Mouse (Mus musculus): ENCODE results near the gene Ramp2. TPM values are rescaled to one million over a fixed set of nuclear protein-coding genes. Genes with fewer than 3 reads are reported as not detected.

Gene Ramp2
- polyA plus RNA-seq, 1 experiment from 2014 or later: 196 TPM

DNA sequence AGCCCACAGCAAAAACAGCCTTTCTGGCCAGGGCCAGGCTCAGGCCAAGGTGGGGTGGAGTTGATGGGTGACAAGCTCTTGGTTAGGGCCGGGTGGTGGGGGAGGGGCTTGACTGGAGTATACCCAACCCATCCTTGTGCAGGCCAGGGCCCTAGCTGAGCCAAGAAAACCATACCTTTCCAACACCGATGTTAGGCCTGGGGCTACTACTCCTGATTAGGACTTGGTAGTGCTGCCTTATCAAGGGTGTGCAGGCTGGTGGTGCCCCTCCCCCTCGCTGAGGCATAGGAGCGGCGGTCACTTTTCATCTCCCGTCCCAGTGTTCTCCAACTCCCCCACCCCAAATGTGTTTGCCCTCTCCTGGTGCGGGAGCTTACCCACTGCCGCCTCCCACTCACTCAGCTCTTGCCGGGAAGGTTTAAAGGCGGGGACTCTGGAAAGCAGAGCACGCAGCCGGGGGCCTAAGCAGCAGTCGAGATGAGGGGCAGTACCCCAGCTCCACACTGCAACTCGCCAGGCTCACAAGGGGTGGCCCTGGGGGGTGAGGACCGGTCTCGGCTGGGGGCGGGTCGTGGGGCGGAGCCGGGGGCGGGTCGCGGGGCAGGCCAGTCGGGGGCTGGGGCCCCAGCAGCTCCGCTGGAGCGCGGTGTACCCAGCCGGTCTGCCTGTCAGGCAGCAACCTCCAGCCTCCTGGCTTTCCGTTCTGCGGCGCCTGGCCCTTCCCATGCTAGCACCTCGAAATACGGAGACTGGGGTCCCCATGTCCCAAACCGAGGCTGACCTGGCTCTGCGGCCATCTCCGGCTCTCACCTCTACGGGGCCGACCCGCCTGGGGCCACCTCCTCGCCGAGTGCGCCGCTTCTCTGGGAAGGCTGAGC lies 14.4 kb downstream of the Ramp2 start, which contains the start of gene Wnk4:
TSS of gene Wnk4 (plus strand) at position 620 of the 878 bp plus-strand sequence.
- peaks cover 75% of the 10 kb centered on the region for H3K4me1 ChIP-seq (replicated peaks)
- H3K9ac ChIP-seq: peak within 1 kb of the TSS; percentile 73
- peak; percentile 83 for ATAC-seq (replicated peaks; ENCODE audit: insufficient number of reproducible peaks, insufficient read depth, low FRiP score, low read depth)
- H3K36me3 ChIP-seq: 0 out of 2 replicates have a peak, but pooled peaks cover 4% of the 10 kb centered on the region
- H3K9me3 ChIP-seq (replicated peaks): no peaks in the 10 kb centered on the region
- H3K27me3 ChIP-seq: peaks cover 32% of the 10 kb centered on the region
- H3K4me3 ChIP-seq: peak within 1 kb of the TSS; percentile 65
- H3K27ac ChIP-seq: peak within 1 kb of the TSS; percentile 82
- under 1% methylated on average over 40 of the region's 43 CpGs for WGBS
- H3K4me2 ChIP-seq: peak within 1 kb of the TSS; percentile 97

GRCm38 (mm10) chr11:101260826-101261380 lies 15.1 kb downstream of the Ramp2 start:
- Histone ChIP-seq H3K9ac (peak overlapping the region; percentile 73), H3K4me2 (peak overlapping the region; percentile 97), H3K27ac (peak overlapping the region; percentile 82), H3K9me3 (replicated peaks) (no peaks in the 10 kb centered on the region), H3K4me3 (peak overlapping the region; percentile 65), H3K27me3 (peaks cover 37% of the 10 kb centered on the region), H3K36me3 (0 out of 2 replicates have a peak, but pooled peaks cover 4% of the 10 kb centered on the region), H3K4me1 (replicated peaks) (peaks cover 73% of the 10 kb centered on the region)
- ATAC-seq (replicated peaks; ENCODE audit: insufficient number of reproducible peaks, insufficient read depth, low FRiP score, low read depth): no peak
- WGBS: 2% methylated on average over 30 of the region's 30 CpGs

- H3K4me1 ChIP-seq (replicated peaks): peaks cover 64% of the 10 kb centered on the region
- no peak for ATAC-seq (replicated peaks; ENCODE audit: insufficient number of reproducible peaks, insufficient read depth, low FRiP score, low read depth)
- peaks cover 46% of the 10 kb centered on the region for H3K27me3 ChIP-seq
- no peaks in the 10 kb centered on the region for H3K9me3 ChIP-seq (replicated peaks)
- peak overlapping the region; percentile 97 for H3K4me2 ChIP-seq
- peak overlapping the region; percentile 16; the same call in 1 of the 2 replicates for H3K9ac ChIP-seq
- no peak overlapping the region for H3K27ac ChIP-seq
- peak overlapping the region; percentile 36 for H3K4me3 ChIP-seq
- 0 out of 2 replicates have a peak, but pooled peaks cover 4% of the 10 kb centered on the region for H3K36me3 ChIP-seq
- 4% methylated on average over 24 of the region's 24 CpGs for WGBS
Measured at GRCm38 (mm10) chr11:101262272-101262967, 16.6 kb downstream of the Ramp2 start.

- Histone ChIP-seq H3K27me3 (peaks cover 46% of the 10 kb centered on the region), H3K9ac (no peak overlapping the region), H3K4me2 (peak overlapping the region; percentile 97)
Measured at GRCm38 (mm10) chr11:101263138-101263988, 17.5 kb downstream of the Ramp2 start.

DNA sequence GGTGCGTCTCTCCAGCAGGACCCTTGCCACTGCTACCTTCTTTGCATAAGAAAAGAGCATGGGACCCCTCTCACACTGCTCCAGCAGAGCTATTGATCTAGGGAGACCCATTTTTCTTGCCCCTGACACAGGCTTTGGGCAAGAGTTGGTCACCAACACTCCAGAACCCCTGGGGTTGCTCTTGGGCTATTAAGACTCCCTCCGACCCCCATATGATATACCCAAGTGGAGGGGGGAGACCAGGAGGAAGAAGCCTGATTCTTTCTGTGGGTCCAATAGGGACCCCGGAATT lies 18.1 kb downstream of the Ramp2 start:
- WGBS: 22% methylated on average over 3 of the region's 3 CpGs
- Histone ChIP-seq H3K9me3 (replicated peaks) (no peaks in the 10 kb centered on the region), H3K9ac (no peak overlapping the region), H3K27me3 (peaks cover 48% of the 10 kb centered on the region), H3K4me1 (replicated peaks) (peaks cover 54% of the 10 kb centered on the region), H3K4me2 (no peak overlapping the region; the same call in 1 of the 2 replicates), H3K27ac (no peak overlapping the region), H3K36me3 (no peaks in the 10 kb centered on the region), H3K4me3 (peak overlapping the region; percentile 10; the same call in 1 of the 2 replicates)
- ATAC-seq (replicated peaks; ENCODE audit: insufficient number of reproducible peaks, insufficient read depth, low FRiP score, low read depth): no peak

More at GRCm38 (mm10) chr11:101263138-101263988, 17.5 kb downstream of the Ramp2 start:
- Histone ChIP-seq H3K36me3 (no peaks in the 10 kb centered on the region), H3K4me1 (replicated peaks) (peaks cover 60% of the 10 kb centered on the region), H3K9me3 (replicated peaks) (no peaks in the 10 kb centered on the region), H3K27ac (no peak overlapping the region), H3K4me3 (peak overlapping the region; percentile 36)
- ATAC-seq (replicated peaks; ENCODE audit: insufficient number of reproducible peaks, insufficient read depth, low FRiP score, low read depth): no peak
- WGBS: 12% methylated on average over 32 of the region's 32 CpGs

GRCm38 (mm10) chr11:101264954-101265471 lies 19.2 kb downstream of the Ramp2 start:
- no peak for ATAC-seq (replicated peaks; ENCODE audit: insufficient number of reproducible peaks, insufficient read depth, low FRiP score, low read depth)
- no peaks in the 10 kb centered on the region for H3K9me3 ChIP-seq (replicated peaks)
- peaks cover 50% of the 10 kb centered on the region for H3K4me1 ChIP-seq (replicated peaks)
- 0 out of 2 replicates have a peak overlapping the region, but pooled peaks have one; percentile 15 for H3K9ac ChIP-seq
- peaks cover 50% of the 10 kb centered on the region for H3K27me3 ChIP-seq
- H3K4me2 ChIP-seq: peak overlapping the region; percentile 50
- 7% methylated on average over 31 of the region's 31 CpGs for WGBS
- H3K4me3 ChIP-seq: peak overlapping the region; percentile 26
- H3K27ac ChIP-seq: no peak overlapping the region
- H3K36me3 ChIP-seq: no peaks in the 10 kb centered on the region

GRCm38 (mm10) chr11:101265906-101266305 lies 20.1 kb downstream of the Ramp2 start:
- Histone ChIP-seq H3K27ac (no peak overlapping the region), H3K4me2 (no peak overlapping the region), H3K4me1 (replicated peaks) (peaks cover 43% of the 10 kb centered on the region), H3K27me3 (peaks cover 50% of the 10 kb centered on the region), H3K9ac (no peak overlapping the region), H3K4me3 (no peak overlapping the region), H3K9me3 (replicated peaks) (no peaks in the 10 kb centered on the region), H3K36me3 (no peaks in the 10 kb centered on the region)
- no peak for ATAC-seq (replicated peaks; ENCODE audit: insufficient number of reproducible peaks, insufficient read depth, low FRiP score, low read depth)
- WGBS: 36% methylated on average over 6 of the region's 6 CpGs

- no peak overlapping the region for H3K9ac ChIP-seq
- no peak overlapping the region for H3K27ac ChIP-seq
- H3K27me3 ChIP-seq: peaks cover 23% of the 10 kb centered on the region
- ATAC-seq (replicated peaks; ENCODE audit: insufficient number of reproducible peaks, insufficient read depth, low FRiP score, low read depth): no peak
- H3K4me2 ChIP-seq: no peak overlapping the region
- peaks cover 14% of the 10 kb centered on the region for H3K4me1 ChIP-seq (replicated peaks)
- no peak overlapping the region for H3K4me3 ChIP-seq
- WGBS: 14% methylated on average over 10 of the region's 10 CpGs
- H3K36me3 ChIP-seq: no peaks in the 10 kb centered on the region; the same call in 1 of the 2 replicates
- H3K9me3 ChIP-seq (replicated peaks): no peaks in the 10 kb centered on the region
Measured at GRCm38 (mm10) chr11:101269577-101270116, 23.8 kb downstream of the Ramp2 start.

GRCm38 (mm10) chr11:101272446-101272845 lies 26.6 kb downstream of the Ramp2 start:
- Histone ChIP-seq H3K27ac (no peak overlapping the region), H3K4me3 (no peak overlapping the region), H3K4me1 (replicated peaks) (peaks cover 20% of the 10 kb centered on the region), H3K9ac (no peak overlapping the region), H3K36me3 (no peaks in the 10 kb centered on the region; the same call in 1 of the 2 replicates), H3K9me3 (replicated peaks) (no peaks in the 10 kb centered on the region), H3K27me3 (0 out of 2 replicates have a peak, but pooled peaks cover 4% of the 10 kb centered on the region), H3K4me2 (no peak overlapping the region)
- 81% methylated on average over 3 of the region's 3 CpGs for WGBS
- no peak for ATAC-seq (replicated peaks; ENCODE audit: insufficient number of reproducible peaks, insufficient read depth, low FRiP score, low read depth)

DNA sequence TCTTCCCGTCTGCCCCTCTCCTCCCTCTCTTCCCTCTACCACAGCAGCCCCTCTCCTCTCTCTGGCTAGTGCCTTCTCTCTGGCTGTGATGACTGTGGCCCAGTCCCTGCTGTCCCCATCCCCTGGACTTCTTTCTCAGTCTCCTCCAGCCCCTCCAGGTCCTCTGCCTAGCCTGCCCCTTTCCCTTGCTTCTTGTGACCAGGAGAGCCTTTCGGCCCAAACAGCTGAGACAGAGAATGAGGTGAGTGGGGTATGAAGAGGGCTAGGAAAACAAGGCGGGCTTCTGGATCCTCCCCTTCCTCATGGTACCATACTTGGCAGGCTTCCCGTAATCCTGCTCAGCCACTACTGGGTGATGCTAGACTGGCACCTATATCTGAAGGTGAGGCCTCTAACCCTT lies 29.5 kb downstream of the Ramp2 start:
- ATAC-seq (replicated peaks; ENCODE audit: insufficient number of reproducible peaks, insufficient read depth, low FRiP score, low read depth): no peak
- Histone ChIP-seq H3K27ac (no peak overlapping the region), H3K27me3 (peaks cover 3% of the 10 kb centered on the region; the same call in 1 of the 2 replicates), H3K9ac (no peak overlapping the region), H3K4me1 (replicated peaks) (peaks cover 26% of the 10 kb centered on the region), H3K4me3 (no peak overlapping the region), H3K36me3 (no peaks in the 10 kb centered on the region; the same call in 1 of the 2 replicates), H3K4me2 (no peak overlapping the region), H3K9me3 (replicated peaks) (no peaks in the 10 kb centered on the region)
- 69% methylated on average over 4 of the region's 4 CpGs for WGBS

Data from heart, embryonic 15.5 days (tissue).